Mouse (Mus musculus): ENCODE results near the gene Ppp1cc. TPM values are rescaled to one million over a fixed set of nuclear protein-coding genes. Genes with fewer than 3 reads are reported as not detected.

Ppp1cc gene
- polyA plus RNA-seq, 1 experiment: 410 TPM

- 45% methylated on average over 9 of the region's 9 CpGs for WGBS
- no peak for DNase-seq
- no peak for TF ChIP-seq POLR2A (IDR thresholded peaks at IDR 0.05; ENCODE audit: borderline replicate concordance, insufficient read depth, low read length)
- TF ChIP-seq CTCF (IDR thresholded peaks at IDR 0.05; ENCODE audit: borderline replicate concordance, insufficient read depth, low read depth, low read length): no peak
These were observed 42.8 kb upstream of the Ppp1cc start for GRCm38 (mm10) chr5:122115266-122115763.

GRCm38 (mm10) chr5:122116243-122116642 lies 41.8 kb upstream of the Ppp1cc start:
- Histone ChIP-seq H3K4me1 (ENCODE audit: control insufficient read depth, insufficient read depth, low read length) (no peaks in the 10 kb centered on the region), H3K4me3 (replicated peaks; ENCODE audit: insufficient read depth, low read depth, low read length) (no peak overlapping the region), H3K27ac (ENCODE audit: insufficient read depth, low read length) (no peak overlapping the region), H3K27me3 (ENCODE audit: control insufficient read depth, insufficient read depth, low read length) (no peaks in the 10 kb centered on the region)
- TF ChIP-seq CTCF (IDR thresholded peaks at IDR 0.05; ENCODE audit: borderline replicate concordance, insufficient read depth, low read depth, low read length) (no peak), POLR2A (IDR thresholded peaks at IDR 0.05; ENCODE audit: borderline replicate concordance, insufficient read depth, low read length) (no peak)
- no peak for DNase-seq
- WGBS: 87% methylated on average over 6 of the region's 6 CpGs

More at GRCm38 (mm10) chr5:122115266-122115763, 42.8 kb upstream of the Ppp1cc start:
- Histone ChIP-seq H3K4me1 (ENCODE audit: control insufficient read depth, insufficient read depth, low read length) (no peaks in the 10 kb centered on the region), H3K4me3 (replicated peaks; ENCODE audit: insufficient read depth, low read depth, low read length) (no peak overlapping the region), H3K27ac (ENCODE audit: insufficient read depth, low read length) (no peak overlapping the region), H3K27me3 (ENCODE audit: control insufficient read depth, insufficient read depth, low read length) (no peaks in the 10 kb centered on the region)

DNA sequence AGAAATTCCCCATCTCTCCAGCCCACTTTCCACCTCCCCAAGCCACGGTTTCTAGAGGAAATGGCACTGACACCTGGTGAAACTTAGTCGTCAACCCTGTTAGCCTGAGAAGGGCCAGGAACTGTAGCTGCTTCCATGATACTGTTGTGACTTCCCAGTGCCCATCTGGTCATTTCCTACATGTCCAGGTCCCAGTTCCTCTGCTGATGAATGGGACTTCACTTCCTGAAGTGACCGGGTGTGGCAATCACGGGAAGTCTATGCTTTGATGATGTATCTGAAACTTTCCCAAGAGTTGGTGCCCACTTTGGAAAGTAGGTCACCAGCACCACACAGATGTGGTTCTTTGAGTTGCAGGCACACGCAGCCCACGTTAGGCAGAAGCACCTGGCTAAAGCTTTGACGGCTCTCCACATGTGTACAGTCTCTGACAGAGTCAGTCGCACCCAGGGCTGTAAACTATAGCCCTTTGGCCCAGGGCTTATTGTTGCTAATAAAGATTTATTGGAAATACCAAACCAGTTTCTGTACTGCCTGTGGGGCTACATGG lies 32.8 kb upstream of the Ppp1cc start:
- Histone ChIP-seq H3K4me3 (replicated peaks; ENCODE audit: insufficient read depth, low read depth, low read length) (no peak overlapping the region), H3K27me3 (ENCODE audit: control insufficient read depth, insufficient read depth, low read length) (no peaks in the 10 kb centered on the region), H3K27ac (ENCODE audit: insufficient read depth, low read length) (no peak overlapping the region), H3K4me1 (ENCODE audit: control insufficient read depth, insufficient read depth, low read length) (peaks cover 9% of the 10 kb centered on the region)
- 87% methylated on average over 8 of the region's 8 CpGs for WGBS
- DNase-seq: no peak
- TF ChIP-seq POLR2A (IDR thresholded peaks at IDR 0.05; ENCODE audit: borderline replicate concordance, insufficient read depth, low read length): no peak
- no peak for TF ChIP-seq CTCF (IDR thresholded peaks at IDR 0.05; ENCODE audit: borderline replicate concordance, insufficient read depth, low read depth, low read length)

DNA sequence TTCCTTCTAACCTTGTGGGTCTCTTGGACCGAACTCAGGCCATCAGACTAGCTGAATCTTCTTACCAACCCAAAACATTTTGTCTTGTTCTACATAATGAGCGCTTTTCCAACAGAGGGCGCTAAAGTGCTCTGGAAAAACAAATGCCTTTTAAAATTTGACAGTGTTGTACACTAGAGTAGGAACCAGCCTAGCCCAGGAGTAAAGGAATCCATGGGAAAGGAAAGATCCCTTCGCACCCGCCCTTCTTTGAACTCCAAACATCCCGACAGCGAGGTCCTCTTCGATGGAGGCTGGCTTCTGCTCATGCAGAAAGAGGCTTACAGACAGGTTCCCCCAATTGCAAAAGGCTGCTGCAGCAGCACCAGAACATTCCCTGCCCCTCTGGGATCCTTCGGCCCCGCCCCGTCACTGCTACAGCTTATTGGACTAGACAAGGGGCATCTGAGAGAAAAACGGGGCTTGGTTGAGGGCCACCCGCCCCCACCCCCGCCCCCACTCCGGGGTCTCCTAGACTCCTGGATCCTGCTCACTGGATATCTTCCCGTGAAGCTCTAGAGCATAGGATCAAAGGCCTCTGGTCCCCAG lies 28.9 kb upstream of the Ppp1cc start:
- Histone ChIP-seq H3K27ac (ENCODE audit: insufficient read depth, low read length) (peak overlapping the region; percentile 93), H3K4me1 (ENCODE audit: control insufficient read depth, insufficient read depth, low read length) (peaks cover 23% of the 10 kb centered on the region), H3K4me3 (replicated peaks; ENCODE audit: insufficient read depth, low read depth, low read length) (peak overlapping the region; percentile 23), H3K27me3 (ENCODE audit: control insufficient read depth, insufficient read depth, low read length) (no peaks in the 10 kb centered on the region)
- TF ChIP-seq POLR2A (IDR thresholded peaks at IDR 0.05; ENCODE audit: borderline replicate concordance, insufficient read depth, low read length): peak; percentile 14; the same call in 1 of the 2 replicates
- TF ChIP-seq CTCF (IDR thresholded peaks at IDR 0.05; ENCODE audit: borderline replicate concordance, insufficient read depth, low read depth, low read length): 0 out of 2 replicates have a peak, but pooled peaks have one; percentile 14
- WGBS: 23% methylated on average over 16 of the region's 16 CpGs
- DNase-seq: peak; percentile 74 to 85

DNA sequence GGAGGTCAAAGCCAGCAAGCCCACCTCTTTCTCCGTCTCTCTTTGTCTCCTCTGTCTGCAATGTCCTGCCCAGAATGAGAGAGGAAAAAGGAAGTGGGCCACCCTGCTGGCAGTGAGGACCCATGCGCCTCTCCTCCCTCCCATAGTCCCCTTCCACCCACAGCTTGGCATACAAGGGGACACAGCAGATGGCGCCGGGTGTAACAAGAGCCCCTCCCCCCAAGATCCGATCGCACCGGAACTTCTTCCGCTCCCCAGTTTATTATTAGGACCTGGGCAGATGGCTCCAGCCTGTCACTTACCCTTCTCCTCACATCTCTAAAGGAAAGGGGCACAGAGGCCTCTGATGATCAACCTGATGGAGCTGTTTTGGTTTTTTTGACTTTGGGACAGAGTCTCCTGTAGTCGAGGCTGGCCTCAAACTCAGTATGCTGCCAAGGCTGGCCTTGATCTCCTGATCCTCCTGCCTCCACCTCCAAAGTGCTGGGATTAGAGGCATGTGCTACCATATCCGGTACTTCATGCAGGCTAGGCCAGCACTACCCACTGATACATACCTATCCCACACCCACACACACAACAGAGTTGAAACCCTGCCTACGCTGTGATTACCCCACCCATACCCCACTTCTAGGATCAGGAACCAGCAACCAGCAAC lies 27.6 kb upstream of the Ppp1cc start:
- WGBS: 8% methylated on average over 11 of the region's 11 CpGs
- peak; percentile 29; the same call in 1 of the 2 replicates for TF ChIP-seq POLR2A (IDR thresholded peaks at IDR 0.05; ENCODE audit: borderline replicate concordance, insufficient read depth, low read length)
- no peak for TF ChIP-seq CTCF (IDR thresholded peaks at IDR 0.05; ENCODE audit: borderline replicate concordance, insufficient read depth, low read depth, low read length)
- Histone ChIP-seq H3K4me3 (replicated peaks; ENCODE audit: insufficient read depth, low read depth, low read length) (peak overlapping the region; percentile 39), H3K27ac (ENCODE audit: insufficient read depth, low read length) (peak overlapping the region; percentile 93), H3K27me3 (ENCODE audit: control insufficient read depth, insufficient read depth, low read length) (no peaks in the 10 kb centered on the region), H3K4me1 (ENCODE audit: control insufficient read depth, insufficient read depth, low read length) (peaks cover 32% of the 10 kb centered on the region)
- DNase-seq: peak; percentile 77 to 89

DNA sequence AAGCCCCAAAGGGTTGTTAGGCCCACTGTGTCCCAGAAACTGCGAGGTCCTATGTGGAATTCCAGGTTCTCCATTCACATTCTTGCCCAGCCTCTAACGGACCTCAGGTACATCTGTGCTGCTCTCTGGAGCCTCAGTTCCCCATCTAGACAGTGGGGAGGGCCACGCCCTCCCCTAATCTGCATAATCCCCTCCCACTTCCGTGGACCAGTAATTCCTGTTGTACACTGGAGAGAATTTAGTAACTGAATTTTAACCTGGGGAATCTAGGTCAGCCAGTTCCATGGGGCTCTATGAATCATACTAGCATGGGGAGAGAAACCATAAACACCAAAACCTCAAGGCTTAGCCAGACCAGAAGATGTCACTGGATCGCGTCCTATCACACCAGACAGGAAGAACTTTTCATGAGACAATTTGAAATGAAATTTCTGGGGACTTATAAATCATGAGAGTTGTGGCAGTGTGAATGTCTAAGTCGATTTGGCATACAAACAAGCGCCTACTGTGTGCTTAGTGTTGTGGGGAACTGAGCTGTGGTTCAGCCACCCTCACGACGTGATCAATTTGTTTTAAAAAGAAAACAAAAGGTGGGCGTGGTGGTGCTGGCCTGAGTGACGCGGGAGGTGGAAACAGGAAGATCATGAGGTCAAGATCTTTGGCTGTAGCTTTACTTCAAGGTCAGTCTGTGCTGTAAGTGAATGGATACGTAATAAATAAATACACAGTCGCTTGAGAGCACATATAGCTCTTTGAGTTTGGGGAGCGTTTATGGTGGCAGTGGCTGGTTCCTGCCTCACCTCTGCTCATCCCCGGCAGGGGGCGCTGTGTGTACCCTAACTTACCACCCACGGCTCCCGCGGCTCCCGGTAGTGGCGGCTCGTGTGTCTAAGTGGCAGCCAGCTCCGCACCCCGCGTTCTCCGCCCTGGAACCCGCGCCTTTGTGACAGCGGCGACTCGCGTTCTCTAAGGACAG lies 26.7 kb upstream of the Ppp1cc start:
- Histone ChIP-seq H3K27ac (ENCODE audit: insufficient read depth, low read length) (peak overlapping the region; percentile 93), H3K4me1 (ENCODE audit: control insufficient read depth, insufficient read depth, low read length) (peaks cover 36% of the 10 kb centered on the region), H3K4me3 (replicated peaks; ENCODE audit: insufficient read depth, low read depth, low read length) (peak overlapping the region; percentile 55), H3K27me3 (ENCODE audit: control insufficient read depth, insufficient read depth, low read length) (no peaks in the 10 kb centered on the region)
- 6% methylated on average over 34 of the region's 34 CpGs for WGBS
- peak; percentile 82 to 87 for DNase-seq
- TF ChIP-seq CTCF (IDR thresholded peaks at IDR 0.05; ENCODE audit: borderline replicate concordance, insufficient read depth, low read depth, low read length): peak; percentile 68
- peak; percentile 18; the same call in 1 of the 2 replicates for TF ChIP-seq POLR2A (IDR thresholded peaks at IDR 0.05; ENCODE audit: borderline replicate concordance, insufficient read depth, low read length)

Measured in cerebellum, adult 2 months (tissue).